Mouse (Mus musculus) C2C12 (cell line): Measurements from ENCODE around the gene Ccnb2. TPM values are rescaled to one million over a fixed set of nuclear protein-coding genes. Genes with fewer than 3 reads are reported as not detected.
"Not testable (repeated sequence)": the region's sequence is repeated elsewhere in the genome, so short reads cannot be mapped to it uniquely, and the experiment has no call there.

Experiments used
- H3K27me3 ChIP-seq: one replicate; pipeline ENCODE4 v1.6.1; 2011; ENCODE audit not compliant: control insufficient read depth, insufficient read depth, insufficient read length
- H3K36me3 ChIP-seq: one replicate; pipeline ENCODE4 v1.6.1; 2011; ENCODE audit not compliant: control insufficient read depth, insufficient read depth
- H3K4me3 ChIP-seq: one replicate; pipeline ENCODE4 v1.5.1; 2011; ENCODE audit warnings: mild to moderate bottlenecking, control low read depth; ENCODE audit not compliant: poor library complexity, insufficient read depth, severe bottlenecking
- H3K79me2 ChIP-seq: one replicate; pipeline ENCODE4 v1.6.1; 2011; ENCODE audit not compliant: control insufficient read depth, insufficient read depth
- H3K79me3 ChIP-seq: one replicate; pipeline ENCODE4 v1.6.1; 2011; ENCODE audit warnings: low read depth, control low read depth
- H3ac ChIP-seq: one replicate; pipeline ENCODE3; 2011; ENCODE audit warnings: low read depth; ENCODE audit not compliant: control insufficient read depth, insufficient read length
- CEBPB ChIP-seq: IDR thresholded peaks from one replicate; pipeline ENCODE4 v1.6.1; 2011; ENCODE audit warnings: low read depth, mild to moderate bottlenecking, control low read depth, moderate library complexity
- CTCF ChIP-seq: IDR thresholded peaks from one replicate; pipeline ENCODE4 v1.5.1; 2011; ENCODE audit not compliant: control insufficient read depth, insufficient read depth, insufficient read length
- FOSL1 ChIP-seq: IDR thresholded peaks from one replicate; pipeline ENCODE4 v1.8.0; 2011; ENCODE audit warnings: mild to moderate bottlenecking, low read length; ENCODE audit not compliant: poor library complexity, insufficient read depth, severe bottlenecking
- MAX ChIP-seq: IDR thresholded peaks from one replicate; pipeline ENCODE4 v1.6.1; 2011; ENCODE audit warnings: mild to moderate bottlenecking, control low read depth
- MYOD1 ChIP-seq: IDR thresholded peaks from one replicate; pipeline ENCODE4 v1.6.1; 2011; ENCODE audit warnings: low read depth; ENCODE audit not compliant: control insufficient read depth, insufficient read length
- MYOG ChIP-seq: IDR thresholded peaks from one replicate; pipeline ENCODE4 v1.6.1; 2011; ENCODE audit not compliant: control insufficient read depth, insufficient read length; ENCODE audit errors: extremely low read depth
- USF1 ChIP-seq: IDR thresholded peaks from one replicate; pipeline ENCODE4 v1.6.1; 2011; ENCODE audit warnings: low read depth, mild to moderate bottlenecking, control low read depth, moderate library complexity
- long read RNA-seq, 2 experiments: library from polyadenylated mRNA; unstranded; transcript quantifications; one replicate each; pipeline ENCODE4 v2.0.0; 2019 to 2020
- polyA plus RNA-seq: library from polyadenylated mRNA; unstranded; fragments of >200 nt; fragmentation: generic; extraction: Trizol; gene quantifications from one replicate; pipeline ENCODE4 v1.2.1, GENCODE M21; 2012; ENCODE audit warnings: missing spikeins

Ccnb2 gene
- 80.8 TPM for polyA plus RNA-seq
- long read RNA-seq, experiment 1, transcript Ccnb2-201 (9 exons, 1,531 nt), result major isoform, 168 of 184 reads
- long read RNA-seq, experiment 1, partial matches to known transcripts, result 5 of 184 reads
- long read RNA-seq, experiment 1, other reads (novel, unspliced or antisense), result 11 of 184 reads
- long read RNA-seq, experiment 2, transcript Ccnb2-201 (9 exons, 1,531 nt), result major isoform, 371 of 401 reads
- long read RNA-seq, experiment 2, partial matches to known transcripts, result 12 of 401 reads
- long read RNA-seq, experiment 2, other reads (novel, unspliced or antisense), result 18 of 401 reads

DNA sequence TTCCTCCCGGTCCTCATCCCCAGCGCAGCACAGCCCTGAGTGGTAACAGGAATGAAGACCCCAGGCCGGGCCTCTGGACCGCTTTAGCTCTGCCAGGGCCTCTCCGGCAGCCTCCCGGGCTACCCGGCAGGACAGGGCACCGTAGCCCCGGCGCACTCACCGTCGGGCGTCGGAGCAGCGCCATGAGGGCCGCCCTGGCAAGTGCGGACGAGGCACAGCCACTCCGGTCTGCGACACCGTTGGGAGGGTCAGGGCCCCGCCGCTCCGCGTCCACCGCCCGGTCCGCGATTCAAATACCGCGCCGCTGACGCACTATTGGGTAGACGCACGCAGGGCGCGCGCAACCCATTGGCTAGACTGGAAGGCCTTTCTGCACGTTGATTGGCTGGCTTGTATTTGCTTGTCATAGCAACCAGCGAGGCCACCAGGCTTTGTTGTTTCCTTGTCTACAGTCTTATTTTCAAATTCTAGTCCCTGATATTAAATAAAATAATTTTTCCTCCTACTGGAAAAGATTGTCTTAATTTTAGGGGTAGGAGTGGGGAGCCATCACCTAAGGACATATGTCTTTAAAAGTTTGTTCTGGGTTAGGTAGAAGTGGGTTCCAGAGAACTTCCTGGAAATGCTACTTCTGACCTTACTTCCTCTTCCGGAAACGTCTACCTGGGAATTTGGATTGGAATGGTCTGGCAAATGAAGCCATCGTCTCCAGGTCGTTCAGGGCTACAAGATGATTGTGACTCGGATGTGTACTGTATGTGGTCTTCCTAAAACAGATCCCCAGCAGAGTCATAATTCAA, at the start of gene Ccnb2:
Gene Ccnb2 (minus strand): TSS at position 291 of the 800 bp plus-strand sequence.
- peaks cover 4% of the 10 kb centered on the region for H3K79me3 ChIP-seq
- peak within 1 kb of the TSS; percentile 55 for H3K4me3 ChIP-seq
- H3K36me3 ChIP-seq, result peaks cover 43% of the 10 kb centered on the region
- peaks cover 22% of the 10 kb centered on the region for H3K79me2 ChIP-seq
- H3ac ChIP-seq, result peak within 1 kb of the TSS; percentile 76
- no peaks in the 10 kb centered on the region for H3K27me3 ChIP-seq
- no peak for TF ChIP-seq MYOD1
- no peak for TF ChIP-seq FOSL1
- TF ChIP-seq CEBPB, result no peak
- TF ChIP-seq CTCF, result no peak
- TF ChIP-seq USF1, result no peak
- no peak for TF ChIP-seq MYOG
- no peak for TF ChIP-seq MAX

DNA sequence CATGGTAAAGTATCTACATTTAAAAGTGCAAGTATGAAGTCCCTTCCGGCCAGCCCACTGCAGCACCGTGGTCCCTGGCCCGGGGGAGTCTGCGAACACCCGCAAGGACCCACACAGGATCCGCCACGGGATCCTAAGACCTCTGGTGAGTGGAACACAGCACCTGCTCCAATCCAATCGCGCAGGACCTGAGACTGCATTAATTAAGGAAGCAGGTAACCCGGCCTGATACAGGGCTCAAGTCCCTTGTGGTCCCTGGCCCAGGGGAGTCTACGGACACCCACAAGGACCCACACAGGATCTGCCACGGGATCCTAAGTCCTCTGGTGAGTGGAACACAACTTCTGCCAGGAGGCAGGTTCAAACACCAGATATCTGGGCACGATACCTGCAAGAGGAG, 41.7 kb upstream of the Ccnb2 start:
- not testable (repeated sequence) for H3K4me3 ChIP-seq, H3K27me3 ChIP-seq, H3ac ChIP-seq, H3K79me3 ChIP-seq
- Histone ChIP-seq H3K36me3 (peaks cover 33% of the 10 kb centered on the region), H3K79me2 (peaks cover 43% of the 10 kb centered on the region)

DNA sequence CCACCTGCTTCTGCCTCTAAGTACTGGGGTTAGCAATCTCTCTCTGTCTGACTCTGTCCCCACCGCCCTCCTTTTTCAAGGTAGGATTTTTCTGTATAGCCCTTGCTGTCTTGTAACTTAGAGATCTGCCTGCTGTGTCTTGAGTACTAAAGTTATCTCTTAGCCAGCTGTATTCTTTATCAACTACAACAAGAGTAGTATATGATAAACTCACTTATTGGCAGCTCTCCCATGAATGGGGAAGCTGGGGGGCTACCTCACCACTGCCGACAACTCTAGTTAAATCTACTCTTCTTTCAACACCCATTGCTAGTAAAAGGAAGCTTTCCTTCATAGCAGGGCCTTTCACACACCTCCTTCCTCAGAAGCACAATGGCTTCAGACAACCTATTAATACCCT, 31.0 kb upstream of the Ccnb2 start:
- no peak for TF ChIP-seq MAX
- H3K36me3 ChIP-seq, result peaks cover 54% of the 10 kb centered on the region

DNA sequence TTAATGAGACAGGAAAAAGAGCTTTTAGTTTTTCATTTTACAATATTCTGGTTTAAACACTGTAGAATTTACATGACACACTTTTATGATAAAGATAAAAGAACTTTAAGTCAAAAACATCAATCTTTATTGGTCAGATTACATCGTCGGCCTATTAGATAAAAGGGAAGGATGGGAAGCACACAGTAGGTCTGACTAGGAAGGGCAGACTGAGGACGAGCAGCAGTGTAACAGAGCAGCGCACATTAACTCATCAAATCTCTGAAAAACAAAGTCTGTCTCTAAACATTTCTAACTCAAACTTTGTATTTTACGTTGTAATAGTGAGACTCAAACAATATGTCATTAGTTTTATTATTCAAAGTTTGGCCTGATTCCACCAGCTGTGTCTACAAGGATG, 27.7 kb upstream of the Ccnb2 start:
- Histone ChIP-seq H3K36me3 (peaks cover 32% of the 10 kb centered on the region), H3K79me3 (no peaks in the 10 kb centered on the region)

More for the DNA sequence above, 31.0 kb upstream of the Ccnb2 start:
- Histone ChIP-seq H3ac (no peak overlapping the region), H3K79me2 (no peaks in the 10 kb centered on the region), H3K27me3 (no peaks in the 10 kb centered on the region), H3K4me3 (no peak overlapping the region), H3K79me3 (no peaks in the 10 kb centered on the region)

DNA sequence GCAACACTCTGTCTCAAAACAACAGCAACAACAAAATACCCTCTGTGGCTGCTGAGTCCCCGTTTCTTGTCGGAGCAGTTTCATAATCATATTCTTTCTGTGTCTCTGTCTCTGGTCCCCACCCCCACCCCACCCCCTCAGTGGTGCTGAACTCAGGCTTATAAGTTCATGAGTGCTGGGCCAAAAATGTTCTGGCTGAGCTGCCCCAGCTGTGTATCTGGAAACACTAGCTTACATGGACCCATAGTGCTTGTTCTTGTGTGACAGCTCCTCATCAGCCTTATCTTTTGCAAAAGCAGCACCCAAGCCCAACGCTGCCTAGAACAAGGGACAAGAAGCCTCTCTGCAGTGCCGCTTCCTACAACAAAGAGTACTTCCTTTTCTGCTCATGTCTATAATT, 18.6 kb upstream of the Ccnb2 start:
- TF ChIP-seq CTCF (no peak), USF1 (no peak)
- Histone ChIP-seq H3K79me2 (no peaks in the 10 kb centered on the region), H3K36me3 (peaks cover 47% of the 10 kb centered on the region), H3ac (no peak overlapping the region), H3K4me3 (no peak overlapping the region), H3K27me3 (no peaks in the 10 kb centered on the region), H3K79me3 (no peaks in the 10 kb centered on the region)

More for the DNA sequence above, 27.7 kb upstream of the Ccnb2 start:
- TF ChIP-seq CEBPB (no peak), MYOD1 (no peak), CTCF (no peak), USF1 (no peak), FOSL1 (no peak), MAX (no peak), MYOG (no peak)
- H3K4me3 ChIP-seq, result no peak overlapping the region
- H3K79me2 ChIP-seq, result no peaks in the 10 kb centered on the region
- no peaks in the 10 kb centered on the region for H3K27me3 ChIP-seq
- no peak overlapping the region for H3ac ChIP-seq

DNA sequence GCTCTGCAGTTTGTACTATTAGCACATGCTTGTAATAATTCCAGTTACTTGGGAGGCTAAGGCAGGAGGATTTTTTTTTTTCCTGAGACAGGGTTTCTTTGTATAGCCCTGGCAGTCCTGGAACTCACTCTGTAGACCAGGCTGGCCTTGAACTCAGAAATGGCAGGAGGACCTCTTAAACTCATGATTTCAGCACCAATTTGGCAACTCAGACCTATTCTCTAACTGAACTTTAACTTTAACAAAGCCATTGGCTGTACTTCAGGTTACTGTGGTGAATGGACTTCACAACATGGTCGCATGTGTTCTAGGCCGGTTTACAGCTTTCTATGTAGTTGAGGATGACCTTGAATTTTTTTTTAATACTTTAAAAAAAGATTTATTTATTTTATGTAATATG, 1.3 kb upstream of the Ccnb2 start:
- peaks cover 4% of the 10 kb centered on the region for H3K79me3 ChIP-seq
- TF ChIP-seq CTCF (no peak), FOSL1 (no peak), USF1 (no peak), MAX (no peak), MYOG (no peak)
- H3K36me3 ChIP-seq, result peaks cover 45% of the 10 kb centered on the region
- H3K79me2 ChIP-seq, result peaks cover 22% of the 10 kb centered on the region
- H3K27me3 ChIP-seq, result no peaks in the 10 kb centered on the region
- no peak overlapping the region for H3K4me3 ChIP-seq
- no peak overlapping the region for H3ac ChIP-seq
